Mouse (Mus musculus) B cell, adult (primary cell): Measurements from ENCODE around the gene Lamtor1. TPM values are rescaled to one million over a fixed set of nuclear protein-coding genes. Genes with fewer than 3 reads are reported as not detected.

ENCODE experiments used
- total RNA-seq: library from RNA; stranded (reverse); gene quantifications from 4 replicates; pipeline ENCODE4 v1.2.4, GENCODE M21; 2023; ENCODE audit not compliant: inconsistent age

The Lamtor1 gene
- 71.2 to 83.9 TPM (median 79.4 TPM) in 4 replicates for total RNA-seq

GRCm38 (mm10) chr7:101905561-101906286 is at the start of gene Lamtor1:
TSS of gene Lamtor1 (plus strand) at chr7:101905904.

GRCm38 (mm10) chr7:101857094-101857493 is 48.6 kb upstream of the Lamtor1 start, which contains the start of gene Folr2:
TSS of gene Folr2 (minus strand) at chr7:101857194.

GRCm38 (mm10) chr7:101863415-101863814 is 42.3 kb upstream of the Lamtor1 start, which contains the start of gene Anapc15:
TSS of gene Anapc15 (plus strand) at chr7:101863715.

GRCm38 (mm10) chr7:101870629-101871028 is 35.1 kb upstream of the Lamtor1 start, which contains the start of gene Folr1:
TSS of gene Folr1 (minus strand) at chr7:101870788.

GRCm38 (mm10) chr7:101906287-101906681 is 580 bp downstream of the Lamtor1 start, which contains the start of gene Tomt:
TSS of gene Tomt (minus strand) at chr7:101906359.

GRCm38 (mm10) chr7:101933751-101934240 is 28.1 kb downstream of the Lamtor1 start, which contains the start of the genes Lrrc51 and Numa1:
TSS of gene Lrrc51 (minus strand) at chr7:101933895.
TSS of gene Numa1 (plus strand) at chr7:101934111.

Other genes with a start within 250 kb of the Lamtor1 start
- gene Clpb, start 242.3 kb upstream of the Lamtor1 start, total RNA-seq = 16.3 to 21.2 TPM (median 18.5 TPM) in 4 replicates
- not detected in 4 replicates for gene Phox2a, start 87.6 kb upstream of the Lamtor1 start, total RNA-seq
- 35.7 to 41.5 TPM (median 37.6 TPM) in 4 replicates for gene Inppl1, start 67.7 kb upstream of the Lamtor1 start, total RNA-seq
- 0.61 to 1.6 TPM (median 1.4 TPM) in 3 of 4 replicates, not detected in the other for gene Folr2, start 48.7 kb upstream of the Lamtor1 start, total RNA-seq
- gene Anapc15, start 42.2 kb upstream of the Lamtor1 start, total RNA-seq = 98.9 to 114 TPM (median 99.9 TPM) in 4 replicates
- not detected in 4 replicates for gene Folr1, start 35.1 kb upstream of the Lamtor1 start, total RNA-seq
- 0.18 to 0.19 TPM in 2 of 4 replicates, not detected in the others for gene Tomt, start 455 bp downstream of the Lamtor1 start, total RNA-seq
- gene Lrrc51, start 28.0 kb downstream of the Lamtor1 start, total RNA-seq = 0.58 to 1.6 TPM (median 1.3 TPM) in 3 of 4 replicates, not detected in the other
- 264 to 277 TPM (median 271 TPM) in 4 replicates for gene Numa1, start 28.2 kb downstream of the Lamtor1 start, total RNA-seq
- 8.2 to 11.7 TPM (median 9.8 TPM) in 4 replicates for gene Il18bp, start 112.8 kb downstream of the Lamtor1 start, total RNA-seq
- gene Rnf121, start 159.6 kb downstream of the Lamtor1 start, total RNA-seq = 27.1 to 41.5 TPM (median 37.2 TPM) in 4 replicates
- 43.5 to 52.2 TPM (median 48.8 TPM) in 4 replicates for gene Xndc1, start 159.6 kb downstream of the Lamtor1 start, total RNA-seq
- gene Xntrpc, start 159.8 kb downstream of the Lamtor1 start, total RNA-seq = 5.4 to 7.0 TPM (median 5.8 TPM) in 4 replicates
- gene Trpc2, start 177.2 kb downstream of the Lamtor1 start, total RNA-seq = 2.7 to 4.2 TPM (median 3.4 TPM) in 4 replicates
- not detected in 4 replicates for gene Art1, start 195.8 kb downstream of the Lamtor1 start, total RNA-seq
- 3.7 to 5.7 TPM (median 4.3 TPM) in 4 replicates for gene Art5, start 203.6 kb downstream of the Lamtor1 start, total RNA-seq
- not detected in 4 replicates for gene Chrna10, start 210.9 kb downstream of the Lamtor1 start, total RNA-seq